Mouse (Mus musculus): Measurements from ENCODE around the gene Uox.

The Uox gene

GRCm38 (mm10) chr3:146570148-146570782 is at the start of gene Uox:
Uox (plus strand) TSS chr3:146570426.
- no peak for DNase-seq (ENCODE audit: low read depth, low spot score)

GRCm38 (mm10) chr3:146520798-146521651 is 49.2 kb upstream of the Uox start, which contains the start of gene Rpf1:
Rpf1 (minus strand) TSS chr3:146521429.
- peak; percentile 89 for DNase-seq (ENCODE audit: low read depth, low spot score)

DNA sequence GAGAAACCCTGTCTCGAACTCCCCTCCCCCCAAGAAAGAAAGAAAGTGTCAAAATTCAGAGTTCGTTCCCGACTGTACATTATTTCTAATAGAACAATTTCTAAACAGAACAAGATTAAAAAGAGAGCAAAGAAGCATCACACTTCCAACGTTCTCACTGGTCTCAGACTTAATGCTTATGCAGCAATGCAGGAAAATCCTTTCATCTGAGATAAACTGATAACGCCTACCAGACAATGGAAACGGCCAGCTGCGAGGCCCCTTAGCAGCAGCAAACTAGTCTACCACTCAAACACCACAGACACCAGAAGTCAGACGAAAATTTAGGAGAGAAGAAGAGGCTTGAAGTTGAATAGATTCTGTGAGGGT is 48.6 kb upstream of the Uox start:
- DNase-seq (ENCODE audit: low read depth, low spot score): no peak

GRCm38 (mm10) chr3:146528335-146528734 is 41.9 kb upstream of the Uox start:
- DNase-seq (ENCODE audit: low read depth, low spot score): no peak

- DNase-seq (ENCODE audit: low read depth, low spot score): no peak
These were observed 35.2 kb upstream of the Uox start for GRCm38 (mm10) chr3:146534986-146535385.

DNA sequence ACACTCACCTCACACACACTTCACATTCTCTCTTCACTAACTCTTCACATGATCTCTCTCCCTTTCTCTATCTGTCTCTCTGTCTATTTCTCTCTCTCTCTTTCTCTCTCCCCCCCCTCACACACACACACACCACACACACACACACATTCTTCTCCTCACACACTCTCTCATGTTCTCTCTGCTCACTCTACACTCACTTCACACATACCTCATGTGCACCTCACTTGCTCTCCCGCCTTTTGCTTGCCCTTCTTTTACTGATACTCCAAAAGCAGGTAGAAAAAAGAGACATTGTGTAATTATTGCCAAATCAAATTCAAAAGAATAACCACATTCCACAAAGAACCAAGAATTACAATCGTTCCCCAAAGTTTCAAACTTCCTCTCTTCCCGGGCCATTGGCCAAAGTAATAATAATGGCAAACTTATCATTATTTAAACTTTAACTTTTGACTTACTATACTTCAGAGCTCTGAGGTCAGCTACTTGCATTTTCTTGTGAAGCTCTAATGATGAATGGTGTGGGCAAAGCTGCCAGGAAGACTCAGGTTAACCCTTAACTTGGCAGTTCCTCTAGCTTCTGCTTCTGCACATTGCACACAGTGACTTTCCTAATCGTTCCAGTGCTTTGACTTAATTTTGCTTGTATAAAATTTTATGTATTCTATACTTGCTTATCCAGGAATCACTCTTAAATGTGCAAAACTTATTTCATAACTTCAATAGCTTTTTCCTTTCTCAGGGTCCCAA is 29.5 kb upstream of the Uox start:
- DNase-seq (ENCODE audit: low read depth, low spot score): no peak

DNA sequence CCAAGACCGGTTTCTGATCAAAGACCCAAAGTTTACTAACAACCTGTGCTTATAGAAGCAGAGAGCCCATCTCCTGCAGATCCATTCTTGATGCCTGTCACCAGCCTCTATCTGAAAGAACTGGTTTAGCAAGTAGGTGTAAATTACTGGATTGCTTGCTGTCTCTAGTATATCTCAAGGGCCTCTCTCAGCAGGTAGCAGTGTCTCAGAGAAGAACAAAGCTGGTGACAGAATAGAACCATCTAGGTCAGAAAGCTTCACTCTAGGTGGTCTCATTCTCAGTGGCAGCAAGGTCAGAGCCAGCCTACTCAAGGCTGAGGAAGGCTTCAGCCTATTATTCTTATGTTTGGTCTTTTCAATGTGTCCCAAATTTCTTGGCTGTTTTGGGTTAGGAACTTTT is 26.6 kb upstream of the Uox start:
- DNase-seq (ENCODE audit: low read depth, low spot score): no peak

DNA sequence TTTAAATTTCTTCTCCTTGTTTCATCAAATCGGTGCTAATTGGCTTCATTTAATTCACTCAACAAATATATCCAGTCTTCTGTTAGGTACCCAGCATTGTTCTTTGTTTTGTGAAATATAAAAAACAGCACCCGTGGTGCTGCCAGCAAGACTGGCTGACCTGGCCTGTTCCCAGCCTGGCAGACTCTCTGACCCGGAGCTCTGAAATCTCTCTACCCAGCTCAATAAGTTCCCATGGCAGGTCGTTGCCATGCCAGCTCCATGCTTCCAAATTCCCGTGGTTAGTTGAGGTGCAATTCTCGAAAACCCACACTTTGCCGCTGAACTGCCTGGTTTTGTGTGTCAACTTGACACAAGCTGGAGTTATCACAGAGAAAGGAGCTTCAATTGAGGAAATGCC is 15.4 kb upstream of the Uox start:
- DNase-seq (ENCODE audit: low read depth, low spot score): no peak

GRCm38 (mm10) chr3:146556567-146556966 is 13.7 kb upstream of the Uox start:
- no peak for DNase-seq (ENCODE audit: low read depth, low spot score)

- DNase-seq (ENCODE audit: low read depth, low spot score): no peak
These were observed 12.7 kb upstream of the Uox start for GRCm38 (mm10) chr3:146557507-146557906.

GRCm38 (mm10) chr3:146562936-146563335 is 7.3 kb upstream of the Uox start:
- no peak for DNase-seq (ENCODE audit: low read depth, low spot score)

GRCm38 (mm10) chr3:146564268-146565064 is 5.8 kb upstream of the Uox start:
- peak; percentile 48 for DNase-seq (ENCODE audit: low read depth, low spot score)

- DNase-seq (ENCODE audit: low read depth, low spot score): no peak
These were observed 5.2 kb upstream of the Uox start for GRCm38 (mm10) chr3:146565065-146565411.

- no peak for DNase-seq (ENCODE audit: low read depth, low spot score)
These were observed 2.9 kb upstream of the Uox start for GRCm38 (mm10) chr3:146567366-146567765.

GRCm38 (mm10) chr3:146567884-146568530 is 2.2 kb upstream of the Uox start:
- DNase-seq (ENCODE audit: low read depth, low spot score): no peak

- no peak for DNase-seq (ENCODE audit: low read depth, low spot score)
These were observed 632 bp upstream of the Uox start for GRCm38 (mm10) chr3:146569594-146569993.

DNA sequence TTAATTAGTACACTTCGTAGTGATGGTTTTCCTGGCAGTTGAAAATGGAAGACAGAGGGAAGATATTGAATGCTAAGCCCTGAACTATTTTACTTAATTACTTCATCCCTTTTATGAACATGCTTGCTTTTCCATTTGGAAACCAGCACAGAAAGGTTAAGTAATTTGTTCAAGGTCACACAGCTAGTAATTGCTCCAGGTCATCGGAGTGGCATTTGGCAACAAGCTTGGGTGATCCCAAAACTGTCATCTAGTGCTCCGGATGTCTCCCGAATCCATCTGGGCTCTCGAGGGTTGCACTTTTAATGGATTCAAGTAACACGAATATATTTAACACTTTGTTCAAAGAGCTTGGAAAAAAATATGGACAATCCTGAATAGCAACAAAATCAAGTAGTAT is 713 bp downstream of the Uox start:
- DNase-seq (ENCODE audit: low read depth, low spot score): no peak

GRCm38 (mm10) chr3:146571341-146571740 is 1.1 kb downstream of the Uox start:
- no peak for DNase-seq (ENCODE audit: low read depth, low spot score)

DNA sequence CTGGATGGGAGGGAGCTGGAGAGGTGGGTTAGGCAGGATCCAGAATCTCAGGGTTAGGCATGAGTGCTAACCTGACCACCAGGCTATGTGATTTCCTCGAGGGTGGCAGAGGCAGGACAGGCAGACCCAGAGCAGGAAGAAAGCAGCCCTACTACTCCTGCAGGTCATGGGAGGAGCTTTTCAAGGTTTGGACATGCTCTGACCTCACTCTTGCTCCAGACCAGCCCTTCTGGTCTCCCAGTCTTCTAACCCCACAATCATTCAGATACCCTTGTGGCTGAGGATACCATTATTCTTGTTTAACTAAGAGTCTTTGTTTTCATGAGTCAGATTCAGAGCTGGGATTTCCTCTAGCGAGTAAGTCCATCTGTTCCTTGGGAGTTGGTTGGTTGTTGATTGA is 7.4 kb downstream of the Uox start:
- no peak for DNase-seq (ENCODE audit: low read depth, low spot score)

DNA sequence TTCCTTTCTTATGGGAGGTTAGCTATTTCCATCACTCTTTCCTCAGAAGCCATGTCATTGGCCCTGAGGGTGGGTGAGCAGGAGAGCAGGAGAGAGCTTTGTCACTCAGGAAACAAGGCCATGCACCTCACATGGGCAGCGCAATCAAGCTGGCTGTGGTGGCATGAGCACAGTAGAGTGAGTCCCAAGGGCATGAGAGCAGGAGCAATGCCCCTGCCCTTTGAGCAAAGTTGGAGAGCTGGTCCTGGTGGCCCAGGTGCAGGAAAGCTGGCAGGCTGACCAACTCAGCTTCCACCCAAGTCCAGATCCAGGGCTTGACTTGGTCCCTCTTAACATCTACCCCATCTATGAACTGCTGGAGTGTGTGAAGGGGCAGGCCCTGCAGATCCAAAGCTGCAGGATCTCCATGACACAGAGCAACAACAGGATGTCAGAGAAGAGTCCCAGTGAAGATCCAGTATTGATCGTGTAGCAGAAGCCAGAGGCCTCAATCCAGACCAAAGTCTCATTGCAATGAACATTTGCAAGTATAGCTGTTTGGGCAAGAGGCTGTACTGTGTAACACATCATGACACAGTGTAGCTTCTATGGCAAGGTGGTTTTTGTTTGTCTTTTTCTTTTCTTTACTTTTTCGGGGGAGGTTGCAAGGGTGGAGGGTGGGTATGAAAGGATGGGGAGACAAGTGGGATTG is 10.0 kb downstream of the Uox start:
- DNase-seq (ENCODE audit: low read depth, low spot score): no peak

- no peak for DNase-seq (ENCODE audit: low read depth, low spot score)
These were observed 13.3 kb downstream of the Uox start for GRCm38 (mm10) chr3:146583478-146583877.

Data from retina, postnatal 7 days (tissue).